Mouse (Mus musculus): ENCODE data around the gene Disc1.
A peak's percentile ranks its signal among the peaks of the same experiment; 100 is the strongest.

Gene Disc1

DNA sequence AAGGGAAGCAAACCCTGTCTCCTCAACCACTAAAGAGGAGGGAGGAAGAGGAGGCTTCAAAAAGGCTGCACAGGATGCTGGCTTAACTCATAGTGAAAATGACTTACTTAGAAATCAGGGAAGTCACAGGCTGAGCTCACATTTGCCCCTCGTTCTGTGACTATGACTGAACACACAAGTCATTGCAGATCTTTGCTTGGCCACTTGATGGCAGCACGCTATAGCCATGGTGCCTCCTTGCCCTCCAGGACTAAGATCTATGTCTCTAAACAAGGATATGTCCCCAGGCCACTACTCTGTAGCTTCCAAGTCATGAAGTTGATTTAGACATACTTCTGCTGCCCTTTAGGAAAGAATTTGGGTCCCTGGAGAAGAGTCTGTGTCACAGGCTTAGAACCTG is 62.6 kb downstream of the Disc1 start:
- DNase-seq (ENCODE audit: inconsistent age in 2 of 2, low spot score in 1 of 2) = peak; percentile 53 to 81

- DNase-seq (ENCODE audit: inconsistent age in 2 of 2, low spot score in 1 of 2) = no peak
Measured at GRCm38 (mm10) chr8:125126482-125126881, 72.5 kb downstream of the Disc1 start.

GRCm38 (mm10) chr8:125127621-125128020 is 73.6 kb downstream of the Disc1 start:
- DNase-seq (ENCODE audit: inconsistent age in 2 of 2, low spot score in 1 of 2) = peak; percentile 76 to 87

DNA sequence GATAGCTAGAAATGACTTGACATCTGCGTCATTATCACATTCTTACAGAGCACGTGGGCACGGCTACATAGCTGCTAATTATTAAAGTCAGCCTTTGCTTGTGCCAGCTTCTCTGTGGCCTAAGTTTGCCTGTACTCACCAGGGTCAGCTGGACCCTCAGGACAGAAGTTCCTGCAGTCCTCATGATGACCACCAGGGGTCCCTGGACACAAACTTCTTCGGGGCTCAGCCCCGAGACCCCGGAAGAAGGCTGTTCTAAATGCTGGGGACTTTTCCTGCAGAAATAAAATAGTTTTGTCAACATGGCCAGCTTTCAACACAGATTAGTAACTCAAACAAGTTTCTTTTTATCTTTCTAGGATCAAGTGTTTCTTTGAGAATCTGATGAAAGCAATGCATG is 74.3 kb downstream of the Disc1 start:
- peak in 1 of 2 experiments; percentile 70 for DNase-seq (ENCODE audit: inconsistent age in 2 of 2, low spot score in 1 of 2)

DNA sequence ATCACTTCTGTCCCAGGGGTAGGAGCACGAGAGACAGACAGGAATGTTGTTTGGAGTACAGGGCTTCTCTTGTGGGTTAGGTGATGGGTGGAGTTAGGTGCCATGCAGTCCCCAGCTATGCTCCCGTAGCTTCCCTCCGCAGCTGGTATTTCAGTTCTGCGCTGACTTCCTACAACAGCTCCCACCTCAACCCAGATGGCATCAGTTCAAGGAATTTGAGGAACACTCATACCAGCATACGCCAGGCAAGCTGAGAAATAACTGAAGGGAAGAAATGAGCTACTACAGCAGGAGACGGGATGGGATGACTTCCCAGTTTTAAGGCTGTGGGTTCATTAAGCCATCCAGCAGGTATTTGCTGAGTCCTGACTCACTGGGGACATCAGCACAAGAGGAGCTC is 76.8 kb downstream of the Disc1 start:
- no peak for DNase-seq (ENCODE audit: inconsistent age in 2 of 2, low spot score in 1 of 2)

- no peak for DNase-seq (ENCODE audit: inconsistent age in 2 of 2, low spot score in 1 of 2)
Measured at GRCm38 (mm10) chr8:125131265-125131664, 77.3 kb downstream of the Disc1 start.

DNA sequence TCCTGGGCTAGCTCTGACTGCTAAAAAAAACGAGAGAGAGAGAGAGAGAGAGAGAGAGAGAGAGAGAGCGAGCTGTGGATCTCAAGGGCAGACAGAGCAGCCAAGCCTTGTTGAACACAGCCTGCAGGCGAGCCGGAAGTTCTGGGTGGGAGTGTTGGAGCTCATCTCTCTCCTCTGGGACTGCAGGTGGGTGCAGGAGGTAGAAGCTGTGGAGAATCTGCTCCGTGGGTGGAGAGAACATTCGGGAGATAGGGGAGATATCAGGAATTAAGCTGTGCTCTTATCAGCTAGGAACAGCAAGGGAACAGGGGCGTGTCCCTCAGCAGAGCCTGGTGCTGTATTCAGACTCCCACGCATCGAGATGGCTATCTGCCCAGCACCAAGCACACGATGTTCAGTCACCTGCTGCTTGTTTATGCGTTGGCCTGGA is 79.7 kb downstream of the Disc1 start:
- DNase-seq (ENCODE audit: inconsistent age in 2 of 2, low spot score in 1 of 2) = peak; percentile 68 to 78

DNA sequence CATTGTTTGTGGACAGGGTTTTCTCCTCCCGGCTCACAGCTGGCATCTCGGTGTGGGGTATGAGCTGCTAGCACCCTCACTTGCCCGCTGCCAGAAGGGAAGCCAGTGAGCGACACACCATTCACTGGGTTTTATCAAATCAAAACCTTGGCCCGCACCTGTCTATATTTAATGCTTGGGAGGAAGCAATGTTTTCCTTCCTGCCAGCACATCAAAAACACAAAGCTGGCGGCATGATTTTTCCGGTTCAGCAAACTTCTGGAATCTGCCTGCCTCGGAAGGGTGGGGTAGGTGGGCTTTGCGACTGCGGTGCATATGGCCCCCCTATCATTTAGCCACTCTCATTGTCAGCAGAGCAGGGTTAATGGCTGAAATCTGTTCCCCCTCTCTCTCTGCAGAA is 80.9 kb downstream of the Disc1 start:
- no peak for DNase-seq (ENCODE audit: inconsistent age in 2 of 2, low spot score in 1 of 2)

DNA sequence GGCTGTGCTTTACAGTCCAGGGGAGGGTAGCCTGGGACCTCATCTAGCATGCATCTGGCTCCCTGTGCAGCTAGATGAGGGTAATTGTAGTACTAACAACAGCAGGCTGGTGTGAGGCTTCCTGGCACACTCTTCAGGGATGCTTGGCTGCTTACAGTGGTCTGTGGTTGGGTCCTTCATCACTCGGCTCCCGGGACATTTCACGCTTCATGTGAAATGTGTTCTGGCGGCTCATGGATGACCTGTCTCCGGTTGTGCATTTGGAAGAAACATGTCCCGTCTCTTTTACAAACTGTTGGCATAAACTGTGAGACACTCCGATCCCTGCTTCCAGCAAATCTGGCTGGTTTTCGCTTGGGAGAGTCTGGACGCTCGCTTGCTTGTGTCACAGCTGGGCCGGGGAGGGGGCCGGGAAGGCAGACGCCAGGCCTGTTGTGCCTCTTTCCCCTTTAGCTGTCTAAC is 85.7 kb downstream of the Disc1 start:
- no peak for DNase-seq (ENCODE audit: inconsistent age in 2 of 2, low spot score in 1 of 2)

DNA sequence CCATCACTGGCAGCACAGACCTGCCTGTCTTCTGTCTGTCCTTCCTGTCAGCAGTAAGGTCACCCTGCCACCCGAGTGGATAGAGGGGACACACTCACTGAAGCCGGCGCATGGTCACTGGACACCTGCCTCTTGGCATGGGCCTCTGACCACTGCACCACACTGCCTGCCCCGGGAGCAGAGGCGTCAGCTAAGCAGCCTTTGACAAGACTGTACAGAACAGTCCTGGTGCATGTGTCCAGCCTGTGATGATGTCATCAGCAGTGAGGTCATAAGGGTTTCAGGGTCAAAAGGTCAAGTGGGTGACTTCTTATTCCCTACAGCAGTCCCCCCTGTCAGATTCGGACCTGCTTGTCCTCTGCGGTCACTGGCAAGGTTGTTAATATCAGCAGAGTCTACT is 87.0 kb downstream of the Disc1 start:
- no peak for DNase-seq (ENCODE audit: inconsistent age in 2 of 2, low spot score in 1 of 2)

DNA sequence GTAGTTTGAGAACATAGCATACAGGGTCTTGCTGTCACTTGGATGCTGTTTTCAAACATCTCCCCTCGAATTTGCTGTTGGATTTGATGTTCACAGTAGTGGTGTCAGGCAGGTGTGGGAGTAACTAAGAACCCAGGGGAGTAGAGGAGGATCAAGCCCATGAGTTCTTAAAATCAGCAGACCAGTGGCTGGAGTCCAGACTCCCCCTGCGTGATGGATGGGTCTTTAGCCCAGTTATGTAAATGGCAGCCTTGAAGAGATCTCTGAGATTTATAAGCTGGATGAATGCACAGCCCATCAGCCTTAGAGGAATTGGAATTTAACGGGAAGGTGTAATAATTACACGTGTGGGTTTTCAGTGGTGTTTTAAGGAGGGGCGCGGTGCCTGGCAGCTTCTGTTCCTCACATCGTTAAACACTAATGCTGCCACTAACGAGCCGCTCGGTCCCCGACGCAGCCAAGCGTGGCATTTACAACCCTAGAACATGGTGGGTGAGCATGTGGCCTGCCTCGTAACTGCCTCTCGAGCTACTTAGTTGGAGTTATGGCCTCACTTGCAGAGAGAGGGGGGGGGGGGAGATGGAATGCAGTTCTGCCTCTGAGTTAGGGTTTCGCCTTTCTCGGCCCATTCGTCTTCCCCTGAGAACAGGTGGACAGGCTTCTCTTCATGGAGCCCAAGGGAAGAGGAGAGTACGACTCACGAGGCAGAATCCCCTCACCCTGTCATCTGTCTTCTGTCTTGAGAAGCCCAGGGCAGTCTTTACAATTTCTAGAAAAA is 103.1 kb downstream of the Disc1 start:
- no peak for DNase-seq (ENCODE audit: inconsistent age in 2 of 2, low spot score in 1 of 2)

DNA sequence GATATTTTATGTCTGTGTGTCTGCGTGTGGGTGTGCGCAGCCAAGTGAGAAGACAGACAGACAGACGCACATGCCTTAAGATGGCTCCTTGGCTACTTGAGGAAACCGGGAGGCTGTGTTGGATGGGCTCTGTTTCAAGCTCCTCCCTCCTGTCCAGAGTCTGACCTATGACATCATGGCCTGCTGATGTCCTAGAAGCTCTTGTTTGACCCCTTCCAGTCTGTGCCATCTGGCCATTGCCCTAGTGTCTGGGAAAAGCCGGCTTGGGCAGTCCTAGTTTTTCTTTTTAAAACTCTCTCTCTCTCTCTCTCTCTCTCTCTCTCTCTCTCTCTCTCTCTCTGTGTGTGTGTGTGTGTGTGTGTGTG is 103.6 kb downstream of the Disc1 start:
- DNase-seq (ENCODE audit: inconsistent age in 2 of 2, low spot score in 1 of 2) = no peak

- DNase-seq (ENCODE audit: inconsistent age in 2 of 2, low spot score in 1 of 2) = no peak
Measured at GRCm38 (mm10) chr8:125159387-125159786, 105.4 kb downstream of the Disc1 start.

- no peak for DNase-seq (ENCODE audit: inconsistent age in 2 of 2, low spot score in 1 of 2)
Measured at GRCm38 (mm10) chr8:125163491-125163890, 109.5 kb downstream of the Disc1 start.

- no peak for DNase-seq (ENCODE audit: inconsistent age in 2 of 2, low spot score in 1 of 2)
Measured at GRCm38 (mm10) chr8:125163906-125164305, 109.9 kb downstream of the Disc1 start.

- peak; percentile 46 to 84 for DNase-seq (ENCODE audit: inconsistent age in 2 of 2, low spot score in 1 of 2)
Measured at GRCm38 (mm10) chr8:125165505-125166446, 111.8 kb downstream of the Disc1 start.

DNA sequence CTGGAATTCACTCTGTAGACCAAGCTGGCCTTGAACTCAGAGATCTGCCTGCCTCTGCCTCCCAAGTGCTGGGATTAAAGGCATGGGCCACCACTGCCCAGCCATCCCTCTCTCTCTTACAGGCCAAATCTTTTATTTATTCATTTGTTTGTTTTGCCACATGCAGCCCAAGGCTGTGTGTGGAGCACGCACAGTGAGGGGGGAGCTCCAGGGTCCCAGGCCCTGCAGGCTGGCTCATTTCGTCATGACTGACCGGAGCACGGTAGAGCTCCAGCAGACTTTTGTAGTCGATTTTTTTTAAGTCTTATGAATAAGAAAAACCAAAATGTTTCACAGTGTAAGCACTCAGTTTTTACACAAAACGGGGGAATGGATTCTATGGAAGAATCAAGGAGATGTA is 112.5 kb downstream of the Disc1 start:
- DNase-seq (ENCODE audit: inconsistent age in 2 of 2, low spot score in 1 of 2) = no peak

DNA sequence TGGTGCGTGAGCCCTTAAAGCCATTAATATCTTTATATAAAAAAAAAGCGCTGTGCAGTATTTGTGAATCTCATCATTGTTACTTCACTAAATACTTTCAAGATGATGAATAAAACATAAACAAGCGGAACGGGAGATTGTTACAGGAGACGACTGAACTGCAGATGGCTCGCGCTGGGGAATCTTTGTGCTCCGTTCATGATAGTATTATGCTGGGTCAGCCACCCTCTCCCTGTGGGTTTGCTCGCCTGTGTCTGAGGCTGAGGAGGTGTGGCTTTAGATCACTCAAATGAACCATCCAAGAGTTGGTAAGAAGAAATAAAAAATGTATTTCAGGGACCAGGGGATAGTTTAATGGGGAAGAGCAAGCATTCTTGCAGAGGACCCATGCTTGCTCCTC is 113.0 kb downstream of the Disc1 start:
- no peak for DNase-seq (ENCODE audit: inconsistent age in 2 of 2, low spot score in 1 of 2)

DNA sequence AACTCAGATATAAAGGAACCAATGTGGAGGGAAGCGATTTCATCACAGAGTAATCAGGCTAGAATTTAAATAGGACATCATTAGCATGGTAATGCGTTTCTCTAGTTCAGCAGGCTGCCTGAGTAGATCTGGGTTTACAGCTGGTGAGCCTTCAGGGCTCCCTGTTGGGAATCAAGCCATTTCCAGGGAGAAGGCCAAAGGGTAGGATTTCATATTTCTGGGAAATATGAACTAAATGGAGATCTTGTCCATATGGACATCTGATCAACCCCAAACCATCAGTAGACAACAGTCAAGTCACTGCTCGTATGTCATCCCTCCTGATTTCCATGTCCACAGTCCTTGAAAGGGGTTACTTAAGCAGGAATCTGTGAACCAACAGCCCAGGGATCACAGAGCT is 115.6 kb downstream of the Disc1 start:
- DNase-seq (ENCODE audit: inconsistent age in 2 of 2, low spot score in 1 of 2) = no peak

- DNase-seq (ENCODE audit: inconsistent age in 2 of 2, low spot score in 1 of 2) = peak in 1 of 2 experiments; percentile 84
Measured at GRCm38 (mm10) chr8:125171531-125171930, 117.5 kb downstream of the Disc1 start.

DNA sequence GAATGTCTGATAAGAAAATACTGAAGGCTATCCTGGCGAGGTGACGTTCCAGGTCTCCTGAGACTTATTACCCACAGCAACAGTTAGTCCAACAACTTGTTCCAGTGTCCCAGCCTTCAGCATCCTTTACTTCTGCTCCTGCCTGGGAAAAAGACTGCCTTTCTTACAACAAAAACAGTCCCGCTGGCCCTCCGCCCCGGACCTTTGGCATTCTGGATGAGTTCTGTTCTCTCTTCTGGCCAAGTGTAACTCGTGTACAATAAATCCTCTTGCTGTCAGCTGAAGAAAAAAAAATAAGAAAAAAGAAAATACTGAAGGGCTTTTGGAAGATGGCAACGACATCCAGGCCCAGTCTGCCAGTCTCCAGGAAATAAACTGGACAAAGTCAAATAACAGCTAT is 120.2 kb downstream of the Disc1 start:
- peak; percentile 57 to 83 for DNase-seq (ENCODE audit: inconsistent age in 2 of 2, low spot score in 1 of 2)

- no peak for DNase-seq (ENCODE audit: inconsistent age in 2 of 2, low spot score in 1 of 2)
Measured at GRCm38 (mm10) chr8:125174851-125175250, 120.9 kb downstream of the Disc1 start.
